Mouse (Mus musculus) c-Kit-negative CD71-positive TER-119-positive erythroid progenitor cells, embryonic 14.5 days (primary cell): ENCODE results near the gene Adam8.
A peak's percentile ranks its signal among the peaks of the same experiment; 100 is the strongest.

Experiments used
- DNase-seq: peaks from one replicate; pipeline ENCODE4 v3.0.0-alpha.2; 2013; ENCODE audit warnings: low read depth, low spot score

Gene Adam8

DNA sequence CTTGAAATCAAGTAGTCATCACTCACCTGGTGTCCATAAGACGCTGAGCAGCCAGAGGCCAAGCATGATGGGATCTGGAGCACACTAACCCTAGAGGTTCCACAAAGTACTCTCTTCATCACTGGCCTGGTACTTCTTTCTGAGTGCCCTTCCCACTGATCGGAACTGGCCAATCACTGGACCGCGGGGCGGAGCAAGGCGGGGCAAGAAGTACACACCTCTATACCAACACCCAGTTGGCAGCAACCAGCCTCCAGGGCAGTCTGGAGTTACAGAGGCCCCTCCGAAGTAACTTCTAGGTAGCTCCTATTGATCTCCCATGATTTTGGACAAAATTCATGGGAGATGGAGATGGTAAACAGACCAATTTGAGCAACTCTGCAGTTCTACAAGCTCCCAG lies at the start of gene Adam8:
Gene Adam8, minus strand, starts transcription at position 157 of the 400 bp plus-strand sequence.
- DNase-seq = no peak

DNA sequence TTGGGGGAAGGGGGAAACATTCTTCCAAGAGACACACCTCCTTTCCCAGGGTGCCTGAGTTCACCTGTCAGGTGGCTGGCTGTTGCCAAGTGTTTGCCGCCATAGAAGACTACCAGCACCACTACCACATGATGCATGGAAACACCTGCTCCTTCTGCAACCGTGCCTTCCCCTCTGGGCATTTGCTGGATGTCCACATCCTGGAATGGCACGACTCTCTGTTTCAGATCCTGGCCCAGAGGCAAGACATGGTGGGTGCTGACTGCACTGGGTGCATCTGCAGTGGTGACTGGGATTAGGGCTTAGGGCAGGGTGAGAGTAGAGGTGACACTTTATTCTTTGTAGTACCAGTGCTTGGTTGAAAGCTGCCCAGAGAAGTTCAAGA lies 44.8 kb upstream of the Adam8 start:
- DNase-seq = no peak

DNA sequence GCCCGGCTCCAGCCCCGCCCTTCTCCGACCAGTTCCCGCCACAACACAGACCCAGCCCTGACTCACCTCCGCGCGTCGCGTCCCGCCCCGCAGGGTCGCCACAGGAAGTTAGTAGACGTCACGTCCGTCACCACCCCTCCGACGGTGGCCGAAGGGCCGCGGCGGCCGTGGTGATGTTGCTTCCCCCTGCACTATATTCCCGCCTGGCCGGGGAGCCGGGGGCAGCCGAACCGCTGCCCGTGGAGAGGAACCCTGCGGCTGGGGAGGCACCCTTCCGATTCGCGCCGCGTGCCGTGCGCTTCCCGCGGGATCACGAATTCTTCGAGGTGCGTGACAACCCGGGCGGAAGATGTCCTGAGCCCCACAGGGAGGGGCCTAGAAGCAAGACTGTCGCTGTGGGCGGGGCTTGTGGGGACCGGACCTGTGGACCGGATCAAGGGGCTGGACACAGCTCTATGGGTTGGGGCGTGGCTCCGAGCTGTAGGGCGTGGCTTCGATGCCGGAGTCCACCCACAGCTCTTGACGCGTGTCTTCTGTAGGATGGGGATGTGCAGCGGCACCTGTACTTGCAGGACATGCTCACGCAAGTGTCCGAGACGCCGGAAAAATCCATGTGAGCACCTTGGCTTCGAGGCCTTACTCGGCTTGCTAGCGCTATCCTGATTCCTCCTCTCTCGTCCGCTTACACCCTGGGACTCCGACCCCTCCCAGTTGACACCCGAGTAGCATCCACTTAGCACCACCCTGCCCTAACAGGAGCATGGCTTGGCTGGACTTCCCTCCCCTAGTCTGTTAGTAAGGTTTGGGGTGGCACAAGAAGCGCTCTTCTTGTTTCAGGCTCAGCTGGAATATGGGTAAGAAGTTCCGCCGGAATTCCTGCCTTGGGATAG lies 44.2 kb upstream of the Adam8 start, which contains the start of the genes Zfp511 and Tubgcp2:
Gene Zfp511, plus strand, starts transcription at position 111 of the 890 bp plus-strand sequence.
Gene Tubgcp2, minus strand, starts transcription at position 389 of the 890 bp plus-strand sequence.
- peak; percentile 88 for DNase-seq

DNA sequence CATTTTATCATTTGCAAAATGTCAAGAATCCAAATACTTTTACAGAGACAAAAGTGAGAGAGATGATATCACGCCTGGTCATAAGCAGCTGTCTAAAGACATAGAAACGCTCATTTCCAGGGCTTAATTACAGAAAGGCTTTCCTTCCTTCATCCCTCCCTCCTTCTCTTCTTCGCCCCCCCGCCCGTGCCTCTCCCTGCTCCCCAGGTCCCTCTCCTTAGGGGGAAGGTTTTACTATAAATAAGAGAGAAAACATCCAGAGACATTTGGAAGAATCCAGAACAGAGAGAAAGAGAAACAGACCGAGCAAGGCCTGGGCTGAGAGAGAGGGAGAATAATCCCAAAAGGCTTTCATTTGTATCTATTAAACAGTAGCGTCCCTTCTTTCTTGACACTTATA lies 43.1 kb upstream of the Adam8 start:
- DNase-seq = no peak

- no peak for DNase-seq
These were observed 41.0 kb upstream of the Adam8 start for GRCm38 (mm10) chr7:140033386-140033785.

DNA sequence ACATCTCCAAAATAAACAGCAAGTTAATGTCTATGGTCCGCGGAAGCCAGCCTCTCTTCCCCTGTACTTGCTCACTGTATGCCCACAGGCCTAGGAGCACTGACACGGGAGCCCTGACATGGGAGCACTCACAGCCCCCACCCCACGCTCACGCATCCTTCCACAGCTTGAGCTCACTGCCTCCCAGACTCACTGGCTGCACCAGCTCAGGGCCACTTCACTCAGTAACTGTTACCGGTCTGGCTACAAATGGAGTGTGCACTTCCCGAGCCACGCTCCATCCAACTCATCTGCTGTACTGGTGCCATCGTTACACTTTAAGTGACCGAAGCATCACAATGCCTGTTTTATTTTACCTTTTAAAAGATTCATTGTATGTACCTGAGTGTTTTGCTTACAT lies 40.0 kb upstream of the Adam8 start:
- no peak for DNase-seq

DNA sequence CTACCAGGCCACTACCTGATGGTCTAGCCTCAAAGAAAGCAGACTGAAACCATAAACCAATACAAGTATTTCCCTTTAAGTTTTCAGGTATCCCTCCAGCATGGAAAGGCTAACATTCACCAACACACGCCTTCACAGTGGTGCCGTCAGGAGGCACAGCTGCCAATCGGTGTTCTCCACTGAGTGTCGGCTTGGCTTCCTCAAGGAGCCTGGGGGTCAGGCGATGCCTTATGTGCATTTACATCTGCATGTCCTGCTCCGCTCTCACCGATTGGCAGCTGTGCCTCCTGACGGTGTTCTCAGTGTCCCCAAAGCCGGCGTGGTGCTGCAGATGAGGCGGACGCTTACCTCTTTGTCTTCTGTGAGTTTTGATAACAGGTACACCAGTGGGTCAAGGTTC lies 39.4 kb upstream of the Adam8 start:
- DNase-seq = no peak

DNA sequence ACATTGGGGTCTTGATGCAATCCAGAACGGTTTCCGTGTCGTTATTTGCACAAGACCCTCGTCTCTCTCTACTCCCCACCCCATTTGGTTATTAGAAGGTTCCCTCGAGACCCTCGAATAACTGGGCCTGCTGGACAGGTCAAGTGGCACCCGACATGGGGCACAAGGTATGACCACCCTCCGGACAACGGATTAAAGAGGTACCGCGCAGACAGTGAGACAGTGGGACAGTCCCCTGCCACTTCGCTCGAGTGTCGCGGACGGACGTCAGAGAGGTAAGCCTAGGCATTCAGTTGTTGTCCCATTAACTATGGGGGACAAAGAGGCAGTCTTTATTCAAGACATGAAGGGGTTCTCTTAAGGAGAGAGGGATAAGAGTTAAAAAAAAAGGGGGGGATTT lies 19.0 kb upstream of the Adam8 start:
- DNase-seq = no peak

GRCm38 (mm10) chr7:140007781-140008180 lies 15.4 kb upstream of the Adam8 start:
- no peak for DNase-seq

DNA sequence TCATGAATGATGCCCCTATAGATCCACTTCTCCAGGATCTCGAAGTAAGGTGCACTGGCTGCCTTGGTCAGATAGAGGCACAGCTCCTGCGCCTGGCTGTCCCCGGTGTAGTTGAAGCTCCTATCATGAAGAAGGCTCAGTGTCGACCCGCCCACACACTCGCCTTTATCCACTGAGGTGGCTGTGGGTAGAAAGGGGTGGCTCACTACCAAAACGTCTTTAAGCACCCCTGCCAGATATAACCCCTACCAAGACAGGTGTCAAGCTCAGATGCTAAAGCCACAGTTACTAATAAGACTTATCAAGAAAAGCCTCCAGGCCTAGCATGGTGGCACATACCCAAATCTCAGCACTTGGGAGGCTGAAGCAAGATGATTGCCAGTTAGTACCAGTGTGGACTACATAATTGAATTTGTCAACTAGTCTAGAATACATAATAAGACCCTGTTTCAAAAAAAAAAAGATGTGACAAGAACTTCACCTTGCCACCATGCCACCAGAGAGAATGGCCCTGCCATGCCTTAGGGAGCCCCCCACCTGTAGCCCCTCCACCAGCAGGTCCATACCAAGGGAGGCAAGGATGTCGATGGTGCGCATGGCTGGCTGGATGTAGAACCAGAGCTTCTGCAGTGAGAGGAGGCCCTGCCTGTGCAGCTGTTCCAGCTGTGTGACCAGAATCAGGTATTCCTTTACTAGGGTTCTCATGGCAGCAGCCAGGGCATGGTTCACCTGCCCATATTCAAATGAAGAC lies 14.7 kb upstream of the Adam8 start:
- no peak for DNase-seq

DNA sequence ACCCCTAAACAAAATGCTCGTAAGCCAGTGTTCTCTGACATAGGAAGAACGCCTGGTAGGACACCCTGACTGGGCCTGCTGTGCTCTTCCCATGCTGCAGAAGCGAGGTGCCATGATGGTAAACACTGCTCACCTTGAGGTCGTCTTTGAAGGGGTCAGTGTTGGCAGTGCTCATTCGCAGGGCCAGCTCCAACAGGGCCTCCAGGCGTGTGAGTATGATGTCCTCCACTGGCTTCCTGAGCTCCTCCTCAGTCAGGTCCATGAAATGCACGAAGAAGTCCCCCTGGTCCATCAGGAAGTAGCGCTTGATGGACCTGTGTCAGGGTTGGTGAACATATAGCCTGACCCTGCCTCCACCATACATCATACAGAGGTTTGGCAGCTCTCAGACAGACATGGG lies 12.3 kb upstream of the Adam8 start:
- DNase-seq = no peak

DNA sequence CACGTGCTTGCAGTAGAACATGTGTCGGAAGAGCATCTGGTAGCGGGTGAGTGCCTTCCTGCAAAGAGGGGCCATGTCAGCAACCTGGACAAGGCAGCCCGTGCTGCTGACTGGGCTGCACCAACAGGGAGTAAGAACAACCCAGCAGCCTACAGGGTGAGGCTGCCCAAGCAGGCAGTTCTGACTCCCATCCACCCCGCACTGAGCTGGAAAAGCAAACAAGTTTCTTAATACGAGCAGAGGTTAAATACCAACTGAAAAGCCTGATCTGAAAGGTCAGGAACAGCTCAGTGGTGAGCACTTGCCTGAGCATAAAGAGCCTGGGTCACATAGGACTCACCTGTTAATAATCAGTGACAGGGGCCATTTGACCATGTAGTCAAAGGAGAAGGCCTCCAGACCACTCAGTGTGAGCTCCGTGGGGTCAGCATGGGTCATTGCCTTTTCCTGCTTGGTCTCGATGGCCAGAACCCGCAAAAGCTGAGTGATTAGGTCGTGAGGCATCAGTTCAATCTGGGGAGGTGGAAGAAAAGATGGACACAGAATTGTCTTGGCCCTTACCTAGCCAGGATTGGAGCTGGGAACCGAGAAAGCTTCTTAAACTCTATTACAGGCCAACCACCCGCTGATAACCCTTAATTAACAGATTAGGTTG lies 8.9 kb upstream of the Adam8 start:
- DNase-seq = no peak

GRCm38 (mm10) chr7:139998691-139999350 lies 6.5 kb upstream of the Adam8 start:
- no peak for DNase-seq

DNA sequence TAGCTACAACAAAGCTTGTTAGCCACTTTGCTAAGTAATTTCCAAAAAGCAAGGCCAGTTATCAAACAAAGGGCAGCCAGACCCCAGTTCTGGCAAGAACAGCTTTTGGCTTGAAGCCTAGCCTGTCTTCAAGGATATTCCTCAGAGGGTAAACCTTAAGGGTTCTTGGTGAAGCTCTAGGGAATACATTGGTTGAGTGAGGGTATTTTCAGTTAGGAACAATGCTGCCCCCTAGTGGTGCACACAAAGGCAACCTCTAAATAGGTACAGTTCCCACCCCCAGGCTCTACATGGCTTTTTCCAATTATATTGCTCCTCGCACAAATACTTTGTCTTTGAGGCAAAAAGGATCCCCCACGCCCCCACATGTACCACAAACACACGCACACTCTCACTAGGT lies 2.3 kb upstream of the Adam8 start:
- peak; percentile 37 for DNase-seq

DNA sequence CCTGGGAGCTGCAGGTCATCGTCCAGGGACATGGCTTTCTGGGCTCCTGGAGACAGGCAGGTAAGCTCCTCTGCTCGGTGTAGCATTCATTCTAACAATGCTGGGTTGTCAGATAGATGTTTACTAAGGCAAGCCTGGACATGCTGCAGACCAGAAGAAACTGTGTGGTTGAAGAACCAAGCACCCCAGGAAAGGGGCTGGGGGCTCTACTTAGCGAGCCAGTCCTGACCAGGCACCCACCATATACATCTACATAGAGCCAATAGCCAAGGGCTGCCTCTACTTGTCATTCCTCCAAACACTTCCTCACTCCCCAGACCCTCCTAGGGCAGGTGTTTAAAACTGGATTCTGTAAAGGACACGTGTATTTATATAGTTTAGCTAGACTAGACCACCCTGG lies 1.8 kb upstream of the Adam8 start:
- DNase-seq = no peak

GRCm38 (mm10) chr7:139993532-139993931 lies 1.2 kb upstream of the Adam8 start:
- no peak for DNase-seq

DNA sequence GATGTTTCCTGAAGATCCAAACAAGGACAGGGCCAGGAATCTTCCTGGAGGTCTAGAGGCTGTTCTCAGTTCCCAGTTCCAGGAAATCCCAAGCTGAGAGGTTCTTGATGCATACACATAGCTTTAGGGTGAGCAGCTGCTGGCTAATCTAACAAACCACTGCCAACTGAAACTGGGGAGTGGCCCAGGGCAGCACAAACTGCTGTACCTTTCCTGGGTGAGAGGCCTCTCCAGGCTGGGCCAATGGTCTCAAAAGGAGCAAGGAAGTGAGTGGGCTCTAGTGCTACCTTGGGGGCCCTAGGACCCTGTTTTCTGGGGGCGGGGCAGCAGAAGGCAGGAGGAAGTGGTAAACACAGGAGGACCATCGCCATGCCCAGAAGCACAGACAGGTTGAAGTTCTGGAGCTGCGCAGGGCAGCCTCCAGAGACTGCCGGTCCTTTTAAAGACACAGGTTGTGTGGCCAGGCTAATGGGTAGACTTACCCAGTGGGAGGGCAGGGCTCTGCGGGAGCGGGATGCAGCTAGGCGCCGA lies 1.4 kb downstream of the Adam8 start:
- DNase-seq = no peak

DNA sequence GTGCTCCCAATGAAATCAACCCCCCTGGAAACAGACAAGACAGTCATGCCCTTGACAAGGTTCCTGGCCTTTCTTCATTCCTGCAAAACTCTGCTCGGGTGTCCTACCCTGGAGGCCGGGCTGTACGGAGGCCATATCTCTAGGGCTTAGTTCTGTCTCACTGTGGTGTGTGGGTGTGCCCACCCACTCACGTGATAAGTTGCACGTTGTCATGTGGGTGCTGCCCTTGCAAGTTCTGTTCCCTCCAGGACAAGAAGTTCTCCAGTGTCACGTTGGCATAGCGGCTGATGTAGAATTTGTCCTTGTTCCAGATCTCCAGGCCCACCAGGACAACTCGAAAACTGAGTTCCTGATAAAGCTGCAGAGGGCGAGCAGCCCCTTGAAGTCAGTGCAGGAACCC lies 4.1 kb downstream of the Adam8 start:
- DNase-seq = no peak

GRCm38 (mm10) chr7:139984505-139984904 lies 7.9 kb downstream of the Adam8 start:
- no peak for DNase-seq

- no peak for DNase-seq
These were observed 10.3 kb downstream of the Adam8 start for GRCm38 (mm10) chr7:139982058-139982457.

GRCm38 (mm10) chr7:139980778-139981177 lies 11.6 kb downstream of the Adam8 start:
- no peak for DNase-seq
